Comparison of ENCODE assay signal across 10 mouse cellular contexts in genomic region chr6:30652425-30653188, GRCm38 (mm10). TPM values are rescaled to one million over a fixed set of nuclear protein-coding genes. Genes with fewer than 3 reads are reported as not detected.
A peak's percentile ranks its signal among the peaks of the same experiment; 100 is the strongest.
DNase-seq lines count a peak whose midpoint lies in the region; ATAC-seq lines count a peak whose summit lies in the region.
"Had no signal": no experiment of that assay in that cellular context is flagged by ENCODE, and none has a peak within 500 bp of the region (broad histone marks: within the 10 kb centered on the region; RNA-seq: fewer than 3 reads in every experiment).

No protein-coding gene starts in this region.

- H3K9me3 ChIP-seq in kidney, embryonic 14.5 days (ENCODE audit: control insufficient read depth, low read length) = no peaks in the 10 kb centered on the region
- no peaks in the 10 kb centered on the region for H3K9me3 ChIP-seq in embryonic facial prominence, embryonic 15.5 days (replicated peaks)
- H3K9me3 ChIP-seq in hindbrain, embryonic 16.5 days (ENCODE audit: control insufficient read depth, low read length) = no peaks in the 10 kb centered on the region
- no peaks in the 10 kb centered on the region for H3K9me3 ChIP-seq in neural tube, embryonic 12.5 days

- H3K36me3 ChIP-seq in kidney, embryonic 14.5 days (ENCODE audit: control insufficient read depth, insufficient read depth, low read length) = no peaks in the 10 kb centered on the region
- no peaks in the 10 kb centered on the region for H3K36me3 ChIP-seq in embryonic facial prominence, embryonic 15.5 days
- H3K36me3 ChIP-seq in hindbrain, embryonic 16.5 days (ENCODE audit: control insufficient read depth, insufficient read depth, low read length) = no peaks in the 10 kb centered on the region
- H3K36me3 ChIP-seq in neural tube, embryonic 12.5 days = no peaks in the 10 kb centered on the region

- no peak overlapping the region for H3K4me2 ChIP-seq in kidney, embryonic 14.5 days (replicated peaks; ENCODE audit: low read depth, low read length)
- H3K4me2 ChIP-seq in embryonic facial prominence, embryonic 15.5 days (replicated peaks) = no peak overlapping the region
- no peak overlapping the region for H3K4me2 ChIP-seq in hindbrain, embryonic 16.5 days (ENCODE audit: low read length)
- H3K4me2 ChIP-seq in neural tube, embryonic 12.5 days (replicated peaks) = no peak overlapping the region

- no peak for ATAC-seq in kidney, embryonic 14.5 days (ENCODE audit: low FRiP score, low TSS enrichment)
- no peak for ATAC-seq in embryonic facial prominence, embryonic 15.5 days (ENCODE audit: insufficient number of reproducible peaks, low FRiP score, low TSS enrichment, low read depth)
- ATAC-seq in hindbrain, embryonic 16.5 days = no peak
- no peak for ATAC-seq in neural tube, embryonic 12.5 days (ENCODE audit: low FRiP score, low read depth)

- H3K4me1 ChIP-seq in kidney, embryonic 14.5 days (ENCODE audit: control insufficient read depth, insufficient read depth, low read length) = peaks cover 44% of the 10 kb centered on the region
- peaks cover 59% of the 10 kb centered on the region for H3K4me1 ChIP-seq in embryonic facial prominence, embryonic 15.5 days
- H3K4me1 ChIP-seq in hindbrain, embryonic 16.5 days (ENCODE audit: control insufficient read depth, insufficient read depth, low read depth, low read length) = peaks cover 37% of the 10 kb centered on the region
- peaks cover 49% of the 10 kb centered on the region for H3K4me1 ChIP-seq in neural tube, embryonic 12.5 days

- no peak overlapping the region for H3K4me3 ChIP-seq in kidney, embryonic 14.5 days (ENCODE audit: low read length)
- H3K4me3 ChIP-seq in embryonic facial prominence, embryonic 15.5 days (replicated peaks) = no peak overlapping the region
- H3K4me3 ChIP-seq in hindbrain, embryonic 16.5 days (ENCODE audit: low read length) = no peak overlapping the region
- no peak overlapping the region for H3K4me3 ChIP-seq in neural tube, embryonic 12.5 days
- H3K4me3 ChIP-seq: myocyte had no signal

- no peaks in the 10 kb centered on the region for H3K27me3 ChIP-seq in kidney, embryonic 14.5 days (ENCODE audit: control insufficient read depth, insufficient read depth, low read length)
- H3K27me3 ChIP-seq in embryonic facial prominence, embryonic 15.5 days = no peaks in the 10 kb centered on the region
- H3K27me3 ChIP-seq in hindbrain, embryonic 16.5 days (replicated peaks; ENCODE audit: control insufficient read depth, insufficient read depth, low read length) = no peaks in the 10 kb centered on the region
- no peaks in the 10 kb centered on the region for H3K27me3 ChIP-seq in neural tube, embryonic 12.5 days (replicated peaks)

- H3K9ac ChIP-seq in kidney, embryonic 14.5 days (ENCODE audit: low read depth, low read length) = no peak overlapping the region
- no peak overlapping the region for H3K9ac ChIP-seq in embryonic facial prominence, embryonic 15.5 days
- no peak overlapping the region for H3K9ac ChIP-seq in hindbrain, embryonic 16.5 days (ENCODE audit: low read depth, low read length)
- H3K9ac ChIP-seq in neural tube, embryonic 12.5 days = no peak overlapping the region

- 34% methylated on average over 9 of the region's 9 CpGs for WGBS in kidney, embryonic 14.5 days
- 38% methylated on average over 9 of the region's 9 CpGs for WGBS in embryonic facial prominence, embryonic 15.5 days
- WGBS in hindbrain, embryonic 16.5 days = 54% methylated on average over 9 of the region's 9 CpGs
- whole genome bisulfite sequencing in neural tube, embryonic 12.5 days = 40% methylated on average over 9 of the region's 9 CpGs

- no peak for DNase-seq in kidney, postnatal 14 days
- no peak for DNase-seq in ovary, postnatal 36 days (ENCODE audit: low spot score)
- DNase-seq in gastrocnemius, postnatal 14 days = no peak
- DNase-seq: adrenal gland, postnatal 36 days; gastrocnemius, postnatal 10 days had no signal

- peak overlapping the region; percentile 88 for H3K27ac ChIP-seq in kidney, embryonic 14.5 days (ENCODE audit: low read depth, low read length)
- peak overlapping the region; percentile 87 for H3K27ac ChIP-seq in embryonic facial prominence, embryonic 15.5 days (replicated peaks)
- peak overlapping the region; percentile 66 for H3K27ac ChIP-seq in hindbrain, embryonic 16.5 days (ENCODE audit: low read depth, low read length)
- H3K27ac ChIP-seq in neural tube, embryonic 12.5 days = peak overlapping the region; percentile 47

- intact Hi-C loops in gastrocnemius, postnatal 14 days (cut with DNase I; ENCODE audit: low total_unique reads) = no loop called here

RNA-seq across cellular contexts. Expression of gene Cpa1, which starts 13.6 kb away (rescaled TPM):
- 1.8 and 2.0 TPM in 2 replicates for polyA plus RNA-seq in kidney, embryonic 14.5 days (2014; fragmentation: Nextera tagmentation; extraction: Ambion mirVana)
- 0.98 and 1.2 TPM in 2 replicates for polyA plus RNA-seq in embryonic facial prominence, embryonic 15.5 days (2015; fragmentation: Nextera tagmentation; extraction: Ambion mirVana)
- 0.85 and 0.90 TPM in 2 replicates for polyA plus RNA-seq in hindbrain, embryonic 16.5 days (2015; fragmentation: Nextera tagmentation; extraction: Ambion mirVana)
- 0.18 and 0.37 TPM in 2 replicates for polyA plus RNA-seq in neural tube, embryonic 12.5 days (2016; fragmentation: Nextera tagmentation; extraction: Ambion mirVana)
- total RNA-seq in gastrocnemius, postnatal 14 days (2021) = not detected
- total RNA-seq: adrenal gland, postnatal 36 days had no signal

RNA-seq across cellular contexts. Expression of gene Cep41, which starts 40.9 kb away (rescaled TPM):
- 31.2 and 31.8 TPM in 2 replicates for polyA plus RNA-seq in kidney, embryonic 14.5 days (2014; fragmentation: Nextera tagmentation; extraction: Ambion mirVana)
- 30.9 and 33.1 TPM in 2 replicates for polyA plus RNA-seq in embryonic facial prominence, embryonic 15.5 days (2015; fragmentation: Nextera tagmentation; extraction: Ambion mirVana)
- 10.4 and 14.1 TPM in 2 replicates for polyA plus RNA-seq in hindbrain, embryonic 16.5 days (2015; fragmentation: Nextera tagmentation; extraction: Ambion mirVana)
- polyA plus RNA-seq in neural tube, embryonic 12.5 days (2016; fragmentation: Nextera tagmentation; extraction: Ambion mirVana) = 17.9 and 21.6 TPM in 2 replicates
- total RNA-seq in gastrocnemius, postnatal 14 days (2021) = 1 to 10 TPM; 1.3 to 2.1 TPM

RNA-seq across cellular contexts. Expression of gene Cpa5, which starts 41.8 kb away (rescaled TPM):
- 0.57 and 1.0 TPM in 2 replicates for polyA plus RNA-seq in kidney, embryonic 14.5 days (2014; fragmentation: Nextera tagmentation; extraction: Ambion mirVana)
- 0.43 and 1.3 TPM in 2 replicates for polyA plus RNA-seq in embryonic facial prominence, embryonic 15.5 days (2015; fragmentation: Nextera tagmentation; extraction: Ambion mirVana)
- 0.09 and 0.12 TPM in 2 replicates for polyA plus RNA-seq in hindbrain, embryonic 16.5 days (2015; fragmentation: Nextera tagmentation; extraction: Ambion mirVana)
- not detected in 2 replicates for polyA plus RNA-seq in neural tube, embryonic 12.5 days (2016; fragmentation: Nextera tagmentation; extraction: Ambion mirVana)
- under 1 TPM; 0.31 to 0.43 TPM for total RNA-seq in gastrocnemius, postnatal 14 days (2021)
- total RNA-seq: adrenal gland, postnatal 36 days had no signal
- polyA plus RNA-seq: myocyte had no signal
